Mouse (Mus musculus): ENCODE measurements around the gene Zfp607a. TPM values are rescaled to one million over a fixed set of nuclear protein-coding genes. Genes with fewer than 3 reads are reported as not detected.

Gene Zfp607a
- polyA plus RNA-seq (2015; fragmentation: Nextera tagmentation; extraction: Ambion mirVana), result 3.9 and 4.7 TPM in 2 replicates

GRCm38 (mm10) chr7:27857227-27857626 lies at the start of gene Zfp607a:
TSS of gene Zfp607a (plus strand) at chr7:27857527.
- H3K27ac ChIP-seq (ENCODE audit: low read length), result no peak within 1 kb of the TSS
- H3K27me3 ChIP-seq (ENCODE audit: insufficient read depth, low read length), result no peaks in the 10 kb centered on the region
- no peaks in the 10 kb centered on the region for H3K9me3 ChIP-seq (ENCODE audit: low read length)
- H3K36me3 ChIP-seq (ENCODE audit: insufficient read depth, low read length), result peaks cover 12% of the 10 kb centered on the region
- H3K9ac ChIP-seq (replicated peaks; ENCODE audit: low read length), result no peak within 1 kb of the TSS
- H3K4me1 ChIP-seq (ENCODE audit: insufficient read depth, low read length), result peaks cover 6% of the 10 kb centered on the region; the same call in 1 of the 2 replicates
- WGBS, result 93% methylated on average over 1 of the region's 1 CpGs
- H3K4me3 ChIP-seq (ENCODE audit: low read length), result no peak within 1 kb of the TSS
- ATAC-seq (ENCODE audit: low FRiP score, low TSS enrichment), result no peak
- no peak within 1 kb of the TSS for H3K4me2 ChIP-seq (replicated peaks; ENCODE audit: low read depth, low read length)

GRCm38 (mm10) chr7:27818526-27819110 lies 38.7 kb upstream of the Zfp607a start:
- WGBS, result 96% methylated on average over 7 of the region's 7 CpGs
- Histone ChIP-seq H3K27me3 (ENCODE audit: insufficient read depth, low read length) (no peaks in the 10 kb centered on the region), H3K36me3 (ENCODE audit: insufficient read depth, low read length) (peaks cover 32% of the 10 kb centered on the region), H3K4me1 (ENCODE audit: insufficient read depth, low read length) (no peaks in the 10 kb centered on the region), H3K9me3 (ENCODE audit: low read length) (no peaks in the 10 kb centered on the region), H3K27ac (ENCODE audit: low read length) (no peak overlapping the region), H3K4me2 (replicated peaks; ENCODE audit: low read depth, low read length) (no peak overlapping the region), H3K9ac (replicated peaks; ENCODE audit: low read length) (no peak overlapping the region), H3K4me3 (ENCODE audit: low read length) (no peak overlapping the region)
- no peak for ATAC-seq (ENCODE audit: low FRiP score, low TSS enrichment)

GRCm38 (mm10) chr7:27822611-27823010 lies 34.7 kb upstream of the Zfp607a start:
- H3K9me3 ChIP-seq (ENCODE audit: low read length), result 0 out of 2 replicates have a peak, but pooled peaks cover 6% of the 10 kb centered on the region
- H3K4me3 ChIP-seq (ENCODE audit: low read length), result no peak overlapping the region
- H3K4me2 ChIP-seq (replicated peaks; ENCODE audit: low read depth, low read length), result no peak overlapping the region
- ATAC-seq (ENCODE audit: low FRiP score, low TSS enrichment), result no peak
- peaks cover 25% of the 10 kb centered on the region for H3K36me3 ChIP-seq (ENCODE audit: insufficient read depth, low read length)
- no peaks in the 10 kb centered on the region for H3K27me3 ChIP-seq (ENCODE audit: insufficient read depth, low read length)
- H3K27ac ChIP-seq (ENCODE audit: low read length), result no peak overlapping the region
- H3K9ac ChIP-seq (replicated peaks; ENCODE audit: low read length), result no peak overlapping the region
- no peaks in the 10 kb centered on the region for H3K4me1 ChIP-seq (ENCODE audit: insufficient read depth, low read length)

- no peak overlapping the region for H3K27ac ChIP-seq (ENCODE audit: low read length)
- ATAC-seq (ENCODE audit: low FRiP score, low TSS enrichment), result no peak
- no peaks in the 10 kb centered on the region for H3K36me3 ChIP-seq (ENCODE audit: insufficient read depth, low read length)
These were observed 23.2 kb upstream of the Zfp607a start for GRCm38 (mm10) chr7:27834131-27834530.

GRCm38 (mm10) chr7:27837896-27838295 lies 19.4 kb upstream of the Zfp607a start:
- Histone ChIP-seq H3K36me3 (ENCODE audit: insufficient read depth, low read length) (no peaks in the 10 kb centered on the region), H3K27me3 (ENCODE audit: insufficient read depth, low read length) (no peaks in the 10 kb centered on the region), H3K9ac (replicated peaks; ENCODE audit: low read length) (peak overlapping the region; percentile 65), H3K4me2 (replicated peaks; ENCODE audit: low read depth, low read length) (peak overlapping the region; percentile 56), H3K4me1 (ENCODE audit: insufficient read depth, low read length) (0 out of 2 replicates have a peak, but pooled peaks cover 3% of the 10 kb centered on the region), H3K9me3 (ENCODE audit: low read length) (no peaks in the 10 kb centered on the region), H3K27ac (ENCODE audit: low read length) (peak overlapping the region; percentile 75), H3K4me3 (ENCODE audit: low read length) (peak overlapping the region; percentile 58)
- WGBS, result 24% methylated on average over 6 of the region's 6 CpGs
- ATAC-seq (ENCODE audit: low FRiP score, low TSS enrichment), result 0 out of 2 replicates have a peak, but pooled peaks have one; percentile 43

More at GRCm38 (mm10) chr7:27834131-27834530, 23.2 kb upstream of the Zfp607a start:
- Histone ChIP-seq H3K27me3 (ENCODE audit: insufficient read depth, low read length) (no peaks in the 10 kb centered on the region), H3K9ac (replicated peaks; ENCODE audit: low read length) (no peak overlapping the region), H3K4me3 (ENCODE audit: low read length) (no peak overlapping the region), H3K4me1 (ENCODE audit: insufficient read depth, low read length) (0 out of 2 replicates have a peak, but pooled peaks cover 2% of the 10 kb centered on the region), H3K9me3 (ENCODE audit: low read length) (no peaks in the 10 kb centered on the region), H3K4me2 (replicated peaks; ENCODE audit: low read depth, low read length) (no peak overlapping the region)
- 95% methylated on average over 2 of the region's 2 CpGs for WGBS

- Histone ChIP-seq H3K27me3 (ENCODE audit: insufficient read depth, low read length) (no peaks in the 10 kb centered on the region), H3K9ac (replicated peaks; ENCODE audit: low read length) (peak within 1 kb of the TSS; percentile 65), H3K4me2 (replicated peaks; ENCODE audit: low read depth, low read length) (peak within 1 kb of the TSS; percentile 56), H3K4me1 (ENCODE audit: insufficient read depth, low read length) (0 out of 2 replicates have a peak, but pooled peaks cover 3% of the 10 kb centered on the region), H3K27ac (ENCODE audit: low read length) (peak within 1 kb of the TSS; percentile 75), H3K4me3 (ENCODE audit: low read length) (peak within 1 kb of the TSS; percentile 58), H3K9me3 (ENCODE audit: low read length) (no peaks in the 10 kb centered on the region), H3K36me3 (ENCODE audit: insufficient read depth, low read length) (0 out of 2 replicates have a peak, but pooled peaks cover 1% of the 10 kb centered on the region)
- ATAC-seq (ENCODE audit: low FRiP score, low TSS enrichment), result peak; percentile 99
- WGBS, result 2% methylated on average over 34 of the region's 34 CpGs
These were observed 18.7 kb upstream of the Zfp607a start, which contains the start of gene Zfp59 for GRCm38 (mm10) chr7:27838323-27839249. TSS of gene Zfp59 (plus strand) at chr7:27838607.

- no peak overlapping the region for H3K4me3 ChIP-seq (ENCODE audit: low read length)
- H3K9me3 ChIP-seq (ENCODE audit: low read length), result no peaks in the 10 kb centered on the region
- 0 out of 2 replicates have a peak, but pooled peaks cover 3% of the 10 kb centered on the region for H3K4me1 ChIP-seq (ENCODE audit: insufficient read depth, low read length)
- no peak overlapping the region for H3K9ac ChIP-seq (replicated peaks; ENCODE audit: low read length)
- WGBS, result 96% methylated on average over 7 of the region's 7 CpGs
- H3K36me3 ChIP-seq (ENCODE audit: insufficient read depth, low read length), result peaks cover 3% of the 10 kb centered on the region; the same call in 1 of the 2 replicates
- no peaks in the 10 kb centered on the region for H3K27me3 ChIP-seq (ENCODE audit: insufficient read depth, low read length)
- H3K27ac ChIP-seq (ENCODE audit: low read length), result no peak overlapping the region
- no peak for ATAC-seq (ENCODE audit: low FRiP score, low TSS enrichment)
- H3K4me2 ChIP-seq (replicated peaks; ENCODE audit: low read depth, low read length), result no peak overlapping the region
These were observed 17.7 kb upstream of the Zfp607a start for GRCm38 (mm10) chr7:27839596-27839995.

- Histone ChIP-seq H3K4me2 (replicated peaks; ENCODE audit: low read depth, low read length) (no peak overlapping the region), H3K36me3 (ENCODE audit: insufficient read depth, low read length) (peaks cover 8% of the 10 kb centered on the region), H3K4me3 (ENCODE audit: low read length) (no peak overlapping the region), H3K27me3 (ENCODE audit: insufficient read depth, low read length) (no peaks in the 10 kb centered on the region), H3K4me1 (ENCODE audit: insufficient read depth, low read length) (0 out of 2 replicates have a peak, but pooled peaks cover 3% of the 10 kb centered on the region), H3K9ac (replicated peaks; ENCODE audit: low read length) (no peak overlapping the region), H3K9me3 (ENCODE audit: low read length) (no peaks in the 10 kb centered on the region), H3K27ac (ENCODE audit: low read length) (no peak overlapping the region)
- ATAC-seq (ENCODE audit: low FRiP score, low TSS enrichment), result no peak
- 92% methylated on average over 6 of the region's 6 CpGs for WGBS
These were observed 17.2 kb upstream of the Zfp607a start for GRCm38 (mm10) chr7:27840104-27840503.

GRCm38 (mm10) chr7:27859301-27860251 lies 2.2 kb downstream of the Zfp607a start:
- ATAC-seq (ENCODE audit: low FRiP score, low TSS enrichment), result peak; percentile 18
- Histone ChIP-seq H3K27ac (ENCODE audit: low read length) (peak overlapping the region; percentile 83), H3K9ac (replicated peaks; ENCODE audit: low read length) (peak overlapping the region; percentile 76), H3K9me3 (ENCODE audit: low read length) (no peaks in the 10 kb centered on the region), H3K27me3 (ENCODE audit: insufficient read depth, low read length) (no peaks in the 10 kb centered on the region), H3K4me1 (ENCODE audit: insufficient read depth, low read length) (peaks cover 6% of the 10 kb centered on the region; the same call in 1 of the 2 replicates), H3K4me2 (replicated peaks; ENCODE audit: low read depth, low read length) (peak overlapping the region; percentile 58), H3K4me3 (ENCODE audit: low read length) (peak overlapping the region; percentile 70), H3K36me3 (ENCODE audit: insufficient read depth, low read length) (peaks cover 10% of the 10 kb centered on the region; the same call in 1 of the 2 replicates)
- 28% methylated on average over 10 of the region's 10 CpGs for WGBS
